Mouse (Mus musculus): ENCODE data around the gene Ston2. TPM values are rescaled to one million over a fixed set of nuclear protein-coding genes. Genes with fewer than 3 reads are reported as not detected.

Gene Ston2
- polyA plus RNA-seq, 1 experiment from 2014 or later, result 10.5 TPM

DNA sequence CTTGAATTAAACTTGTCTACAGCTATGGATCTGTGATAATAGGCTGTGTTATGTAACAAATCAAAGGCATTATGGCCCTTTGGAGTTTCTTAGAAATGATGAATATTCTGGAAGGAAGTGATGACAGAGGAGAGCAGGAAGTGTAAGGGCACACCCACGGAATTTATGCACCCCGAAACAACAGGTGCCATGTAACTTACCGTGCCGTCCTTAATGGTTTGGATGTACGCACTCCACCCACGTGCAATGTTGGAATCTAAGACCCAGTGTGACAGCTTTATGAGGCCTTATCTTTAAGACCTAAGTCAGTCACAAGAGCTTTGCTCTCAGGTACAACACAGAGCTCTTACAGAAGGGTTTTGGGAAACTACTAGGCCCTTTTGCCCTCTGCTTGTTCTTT, 124.9 kb downstream of the Ston2 start:
- Histone ChIP-seq H3K36me3 (ENCODE audit: control insufficient read depth, insufficient read depth, low read length) (no peaks in the 10 kb centered on the region), H3K9me3 (ENCODE audit: control insufficient read depth, low read length) (no peaks in the 10 kb centered on the region), H3K4me2 (replicated peaks; ENCODE audit: low read depth, low read length) (no peak overlapping the region), H3K9ac (ENCODE audit: low read depth, low read length) (no peak overlapping the region), H3K4me1 (replicated peaks; ENCODE audit: control insufficient read depth, insufficient read depth, low read length) (no peaks in the 10 kb centered on the region), H3K27ac (ENCODE audit: low read depth, low read length) (no peak overlapping the region), H3K27me3 (ENCODE audit: control insufficient read depth, insufficient read depth, low read length) (no peaks in the 10 kb centered on the region), H3K4me3 (ENCODE audit: low read depth, low read length) (no peak overlapping the region)
- 88% methylated on average over 6 of the region's 6 CpGs for WGBS
- no peak for DNase-seq (ENCODE audit: low spot score)
- no peak for ATAC-seq (ENCODE audit: low FRiP score)

DNA sequence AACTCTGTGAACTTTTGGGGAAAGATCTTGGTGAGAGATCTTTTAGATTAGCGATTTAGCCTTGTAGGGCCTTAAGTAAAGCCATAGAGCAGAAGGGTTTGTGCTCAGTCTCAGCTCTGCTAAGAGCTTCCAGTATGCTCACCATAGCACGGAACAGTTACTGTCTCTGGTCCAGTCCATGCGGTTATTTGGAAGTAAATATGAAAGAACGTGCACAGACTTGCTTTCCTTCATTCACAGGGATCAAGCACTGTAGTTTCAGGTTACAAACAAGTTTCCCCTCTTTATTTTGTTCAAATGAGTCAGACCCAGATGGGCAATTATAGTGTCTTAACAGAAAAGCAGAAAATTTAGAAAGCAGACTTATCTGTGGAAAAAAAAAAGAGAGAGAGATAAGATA, 125.3 kb downstream of the Ston2 start:
- Histone ChIP-seq H3K9me3 (ENCODE audit: control insufficient read depth, low read length) (no peaks in the 10 kb centered on the region), H3K4me1 (replicated peaks; ENCODE audit: control insufficient read depth, insufficient read depth, low read length) (no peaks in the 10 kb centered on the region), H3K4me2 (replicated peaks; ENCODE audit: low read depth, low read length) (no peak overlapping the region), H3K27me3 (ENCODE audit: control insufficient read depth, insufficient read depth, low read length) (no peaks in the 10 kb centered on the region), H3K9ac (ENCODE audit: low read depth, low read length) (no peak overlapping the region), H3K36me3 (ENCODE audit: control insufficient read depth, insufficient read depth, low read length) (no peaks in the 10 kb centered on the region), H3K27ac (ENCODE audit: low read depth, low read length) (no peak overlapping the region), H3K4me3 (ENCODE audit: low read depth, low read length) (no peak overlapping the region)
- WGBS, result 86% methylated on average over 4 of the region's 4 CpGs
- ATAC-seq (ENCODE audit: low FRiP score), result no peak
- no peak for DNase-seq (ENCODE audit: low spot score)

DNA sequence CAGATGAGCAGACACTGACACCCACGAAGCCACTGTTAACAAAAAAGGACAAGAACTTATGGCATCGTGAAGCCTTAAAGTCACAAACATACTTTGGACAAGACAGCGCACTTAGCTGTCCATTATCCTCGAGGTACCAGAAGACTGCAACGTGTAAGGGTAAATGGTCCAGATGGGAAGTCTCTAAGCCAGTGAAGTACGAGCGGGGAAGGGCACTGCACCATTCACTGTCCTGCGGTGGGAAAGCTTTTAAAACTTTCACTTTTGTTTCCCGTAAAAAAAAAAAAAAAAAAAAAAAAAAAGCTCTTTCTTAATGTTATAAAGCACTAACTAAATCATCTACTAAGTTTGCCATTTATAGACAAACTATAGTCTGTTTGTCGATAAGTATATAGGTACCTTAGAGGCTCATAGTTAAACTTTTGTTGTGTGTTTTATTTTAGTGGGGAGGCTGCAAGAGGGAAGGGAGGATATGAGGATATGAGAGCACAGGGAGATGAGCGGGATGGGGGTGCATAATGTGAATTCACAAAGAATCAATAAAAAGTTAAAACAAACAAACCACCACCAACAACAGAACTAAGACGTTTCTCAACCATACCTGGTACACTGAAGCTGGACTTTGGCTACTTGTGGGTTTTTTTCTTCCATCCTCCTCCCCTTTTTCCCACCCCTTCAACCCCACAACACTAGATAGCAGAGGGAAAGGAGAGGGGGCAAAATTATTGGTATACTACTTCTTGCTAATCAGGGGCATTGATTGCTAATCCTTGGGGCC, 127.4 kb downstream of the Ston2 start:
- no peaks in the 10 kb centered on the region for H3K27me3 ChIP-seq (ENCODE audit: control insufficient read depth, insufficient read depth, low read length)
- WGBS, result 93% methylated on average over 12 of the region's 12 CpGs

GRCm38 (mm10) chr12:91654399-91655122, 133.6 kb downstream of the Ston2 start:
- H3K9ac ChIP-seq (ENCODE audit: low read depth, low read length), result no peak overlapping the region
- H3K36me3 ChIP-seq (ENCODE audit: control insufficient read depth, insufficient read depth, low read length), result no peaks in the 10 kb centered on the region
- no peaks in the 10 kb centered on the region for H3K4me1 ChIP-seq (replicated peaks; ENCODE audit: control insufficient read depth, insufficient read depth, low read length)
- ATAC-seq (ENCODE audit: low FRiP score), result no peak
- no peak for DNase-seq (ENCODE audit: low spot score)
- H3K4me2 ChIP-seq (replicated peaks; ENCODE audit: low read depth, low read length), result no peak overlapping the region
- no peak overlapping the region for H3K27ac ChIP-seq (ENCODE audit: low read depth, low read length)
- no peak overlapping the region for H3K4me3 ChIP-seq (ENCODE audit: low read depth, low read length)
- whole genome bisulfite sequencing, result 90% methylated on average over 3 of the region's 3 CpGs
- H3K9me3 ChIP-seq (ENCODE audit: control insufficient read depth, low read length), result no peaks in the 10 kb centered on the region
- H3K27me3 ChIP-seq (ENCODE audit: control insufficient read depth, insufficient read depth, low read length), result no peaks in the 10 kb centered on the region

More for the DNA sequence above, 127.4 kb downstream of the Ston2 start:
- H3K27ac ChIP-seq (ENCODE audit: low read depth, low read length), result no peak overlapping the region
- no peaks in the 10 kb centered on the region for H3K4me1 ChIP-seq (replicated peaks; ENCODE audit: control insufficient read depth, insufficient read depth, low read length)
- ATAC-seq (ENCODE audit: low FRiP score) (no peak), DNase-seq (ENCODE audit: low spot score) (no peak)
- H3K4me2 ChIP-seq (replicated peaks; ENCODE audit: low read depth, low read length), result no peak overlapping the region
- H3K9ac ChIP-seq (ENCODE audit: low read depth, low read length), result no peak overlapping the region
- H3K9me3 ChIP-seq (ENCODE audit: control insufficient read depth, low read length), result no peaks in the 10 kb centered on the region
- H3K4me3 ChIP-seq (ENCODE audit: low read depth, low read length), result no peak overlapping the region
- no peaks in the 10 kb centered on the region for H3K36me3 ChIP-seq (ENCODE audit: control insufficient read depth, insufficient read depth, low read length)

DNA sequence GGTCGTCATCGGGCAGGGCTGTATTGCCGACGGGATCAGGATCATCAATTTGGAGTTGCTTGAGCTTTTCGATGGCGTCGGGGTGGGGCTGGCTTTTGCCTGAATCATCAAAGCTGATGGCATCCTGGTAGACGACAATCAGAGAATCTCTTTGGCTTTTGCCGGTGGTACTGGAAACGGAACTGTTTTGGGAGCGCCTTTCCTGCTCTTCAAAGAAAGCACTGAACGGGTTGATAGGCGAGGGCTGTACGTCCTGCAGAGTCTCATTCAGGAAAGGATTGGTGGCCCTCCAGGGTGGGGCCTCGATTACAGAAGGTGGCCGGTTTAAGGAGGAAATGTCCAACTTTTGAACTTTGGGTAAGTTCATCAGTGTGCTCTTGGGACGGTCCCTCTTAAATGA, 139.8 kb downstream of the Ston2 start:
- Histone ChIP-seq H3K9ac (ENCODE audit: low read depth, low read length) (no peak overlapping the region), H3K4me2 (replicated peaks; ENCODE audit: low read depth, low read length) (no peak overlapping the region), H3K27me3 (ENCODE audit: control insufficient read depth, insufficient read depth, low read length) (no peaks in the 10 kb centered on the region), H3K27ac (ENCODE audit: low read depth, low read length) (no peak overlapping the region), H3K4me1 (replicated peaks; ENCODE audit: control insufficient read depth, insufficient read depth, low read length) (no peaks in the 10 kb centered on the region), H3K9me3 (ENCODE audit: control insufficient read depth, low read length) (no peaks in the 10 kb centered on the region), H3K4me3 (ENCODE audit: low read depth, low read length) (no peak overlapping the region), H3K36me3 (ENCODE audit: control insufficient read depth, insufficient read depth, low read length) (0 out of 2 replicates have a peak, but pooled peaks cover 3% of the 10 kb centered on the region)
- ATAC-seq (ENCODE audit: low FRiP score) (no peak), DNase-seq (ENCODE audit: low spot score) (no peak)
- WGBS, result 97% methylated on average over 17 of the region's 17 CpGs

DNA sequence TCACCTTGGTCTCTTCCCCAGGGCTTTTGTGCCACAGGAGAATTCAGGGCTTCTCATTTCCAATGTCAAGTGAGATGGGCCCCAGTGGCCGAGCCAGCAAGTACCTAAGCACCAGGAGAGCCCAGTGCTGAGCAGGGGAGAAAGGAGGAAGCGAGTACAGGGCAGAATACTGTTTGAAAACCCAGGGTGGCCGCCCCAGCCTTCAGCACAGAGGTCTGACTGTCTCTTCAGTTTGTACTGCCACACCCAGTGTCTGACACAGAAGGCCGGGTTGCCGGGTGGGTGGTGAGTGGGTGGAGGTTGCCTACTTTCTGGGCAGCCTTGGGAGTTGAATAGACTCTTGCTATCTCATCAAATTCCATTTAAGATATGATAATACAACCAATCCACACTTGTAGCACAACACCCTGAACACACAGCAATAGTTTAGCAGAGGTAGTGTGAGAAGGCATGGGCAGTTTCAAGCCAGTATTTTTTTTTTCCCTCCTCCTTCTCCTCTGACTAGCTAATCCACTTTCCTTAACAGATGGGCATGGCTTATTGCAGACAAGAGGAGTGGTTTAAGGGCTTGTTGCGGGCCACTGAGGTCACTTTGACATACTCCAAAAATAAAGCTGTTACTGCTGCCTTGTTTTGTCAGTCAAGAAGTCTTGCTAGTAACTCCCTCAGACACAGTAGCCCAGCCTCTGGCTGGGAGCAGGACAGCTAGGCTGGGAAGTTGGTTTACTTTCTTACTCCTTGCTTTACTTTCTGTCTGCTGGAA, 142.6 kb downstream of the Ston2 start:
- H3K9me3 ChIP-seq (ENCODE audit: control insufficient read depth, low read length), result no peaks in the 10 kb centered on the region
- ATAC-seq (ENCODE audit: low FRiP score) (no peak), DNase-seq (ENCODE audit: low spot score) (no peak)
- WGBS, result 91% methylated on average over 6 of the region's 6 CpGs
- 0 out of 2 replicates have a peak, but pooled peaks cover 3% of the 10 kb centered on the region for H3K36me3 ChIP-seq (ENCODE audit: control insufficient read depth, insufficient read depth, low read length)
- no peak overlapping the region for H3K4me2 ChIP-seq (replicated peaks; ENCODE audit: low read depth, low read length)
- no peak overlapping the region for H3K4me3 ChIP-seq (ENCODE audit: low read depth, low read length)
- no peaks in the 10 kb centered on the region for H3K4me1 ChIP-seq (replicated peaks; ENCODE audit: control insufficient read depth, insufficient read depth, low read length)
- H3K27ac ChIP-seq (ENCODE audit: low read depth, low read length), result no peak overlapping the region
- no peaks in the 10 kb centered on the region for H3K27me3 ChIP-seq (ENCODE audit: control insufficient read depth, insufficient read depth, low read length)
- no peak overlapping the region for H3K9ac ChIP-seq (ENCODE audit: low read depth, low read length)

DNA sequence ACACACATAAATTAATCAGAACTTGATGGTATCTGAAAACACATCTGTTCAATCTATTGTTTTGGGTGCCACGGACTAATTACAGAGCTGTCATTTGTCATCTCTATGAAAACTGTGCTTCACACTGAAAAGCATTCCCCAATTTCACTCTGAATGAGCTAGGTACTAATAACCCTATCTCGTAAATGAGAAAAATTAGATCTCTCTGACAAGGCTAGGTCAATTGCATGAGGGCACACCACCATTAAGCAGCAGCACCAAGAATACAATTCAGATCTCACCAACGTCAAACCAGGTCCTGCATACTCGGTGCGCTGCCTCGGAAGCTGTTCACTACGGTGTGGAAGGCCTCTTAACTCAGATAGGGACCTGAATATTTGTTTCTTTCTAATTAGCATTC, 145.0 kb downstream of the Ston2 start:
- no peak for DNase-seq (ENCODE audit: low spot score)
- no peaks in the 10 kb centered on the region for H3K27me3 ChIP-seq (ENCODE audit: control insufficient read depth, insufficient read depth, low read length)
- no peak overlapping the region for H3K9ac ChIP-seq (ENCODE audit: low read depth, low read length)
- no peaks in the 10 kb centered on the region for H3K4me1 ChIP-seq (replicated peaks; ENCODE audit: control insufficient read depth, insufficient read depth, low read length)
- peak; percentile 26 for ATAC-seq (ENCODE audit: low FRiP score)
- peak overlapping the region; percentile 42 for H3K27ac ChIP-seq (ENCODE audit: low read depth, low read length)
- H3K36me3 ChIP-seq (ENCODE audit: control insufficient read depth, insufficient read depth, low read length), result 0 out of 2 replicates have a peak, but pooled peaks cover 3% of the 10 kb centered on the region
- H3K9me3 ChIP-seq (ENCODE audit: control insufficient read depth, low read length), result no peaks in the 10 kb centered on the region
- no peak overlapping the region for H3K4me2 ChIP-seq (replicated peaks; ENCODE audit: low read depth, low read length)
- 68% methylated on average over 7 of the region's 7 CpGs for WGBS
- H3K4me3 ChIP-seq (ENCODE audit: low read depth, low read length), result no peak overlapping the region

- Histone ChIP-seq H3K36me3 (ENCODE audit: control insufficient read depth, insufficient read depth, low read length) (no peaks in the 10 kb centered on the region), H3K9ac (ENCODE audit: low read depth, low read length) (no peak overlapping the region), H3K27me3 (ENCODE audit: control insufficient read depth, insufficient read depth, low read length) (no peaks in the 10 kb centered on the region), H3K9me3 (ENCODE audit: control insufficient read depth, low read length) (no peaks in the 10 kb centered on the region), H3K27ac (ENCODE audit: low read depth, low read length) (peak overlapping the region; percentile 74), H3K4me1 (replicated peaks; ENCODE audit: control insufficient read depth, insufficient read depth, low read length) (no peaks in the 10 kb centered on the region), H3K4me3 (ENCODE audit: low read depth, low read length) (no peak overlapping the region), H3K4me2 (replicated peaks; ENCODE audit: low read depth, low read length) (no peak overlapping the region)
- peak; percentile 33 for ATAC-seq (ENCODE audit: low FRiP score)
- DNase-seq (ENCODE audit: low spot score), result peak; percentile 16
- 79% methylated on average over 12 of the region's 12 CpGs for WGBS
Measured at GRCm38 (mm10) chr12:91642426-91643093, 145.6 kb downstream of the Ston2 start.
